Mouse (Mus musculus) small intestine, adult 2 months (tissue): ENCODE data around the gene Anxa1.

Source experiments
- CTCF ChIP-seq: fragments of 200-500 bp; IDR thresholded peaks from 2 replicates; pipeline ENCODE4 v1.5.1; 2012; ENCODE audit warnings: low read depth, mild to moderate bottlenecking, control low read depth, inconsistent platforms, low read length, moderate library complexity, mixed read lengths; ENCODE audit not compliant: insufficient replicate concordance, insufficient read length; ENCODE audit errors: extremely low read depth
- POLR2A ChIP-seq: fragments of 200-500 bp; IDR thresholded peaks from 2 replicates; pipeline ENCODE4 v1.6.1; 2012; ENCODE audit warnings: low read depth, mild to moderate bottlenecking, control low read depth, inconsistent platforms, low read length, moderate library complexity

DNA sequence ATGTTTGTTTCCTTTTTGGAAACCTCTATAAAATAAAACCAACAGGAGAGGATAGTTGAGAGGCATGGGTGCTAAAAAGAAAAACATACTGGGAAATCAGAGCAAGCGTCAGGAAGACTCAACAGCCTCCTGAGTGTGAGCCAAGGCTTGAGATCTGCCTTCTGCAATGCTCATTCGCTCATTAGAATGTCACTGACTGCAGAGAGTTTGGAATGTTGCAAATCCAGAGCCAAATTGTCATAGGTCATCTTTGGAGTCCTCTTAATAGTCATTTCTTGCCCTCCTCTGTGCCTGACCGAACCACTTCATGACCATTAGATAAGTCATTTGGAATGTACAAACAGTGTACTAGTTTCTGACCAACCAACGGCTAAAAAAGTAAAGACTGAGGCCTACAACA is 8.4 kb upstream of the Anxa1 start:
- no peak for TF ChIP-seq POLR2A
- no peak for TF ChIP-seq CTCF
